Mouse (Mus musculus) T-helper 1 cell (primary cell): Measurements from ENCODE around the gene Sec24d.

ENCODE experiments used
- in situ Hi-C: fragments of 300-600 bp; cut with MboI, MseI; formaldehyde crosslinking; loops from one replicate; pipeline ENCODE4 v1.15.1; 2025; ENCODE audit warnings: high pct_unique_total_duplicates

Gene Sec24d

DNA sequence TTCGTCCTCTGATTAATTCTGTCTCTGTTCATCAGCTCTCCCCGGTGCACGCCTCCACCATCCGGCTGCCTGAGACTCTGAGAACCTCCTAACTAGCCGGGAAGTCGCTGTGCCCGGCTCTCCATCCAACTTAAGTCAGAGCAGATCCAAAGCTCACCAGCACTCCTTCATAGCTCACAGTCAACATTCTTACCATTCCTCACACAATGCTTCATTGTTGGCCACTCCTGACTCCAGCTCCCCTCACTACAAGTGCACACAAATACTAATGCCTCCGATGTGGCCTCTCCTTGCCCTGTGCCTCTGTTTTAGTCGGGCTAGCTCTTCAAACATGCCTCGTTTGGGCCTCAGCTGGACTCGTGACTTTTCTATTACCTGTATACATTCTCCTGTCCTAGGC, 29.4 kb downstream of the Sec24d start:
- in situ Hi-C loops, result no loop called here

DNA sequence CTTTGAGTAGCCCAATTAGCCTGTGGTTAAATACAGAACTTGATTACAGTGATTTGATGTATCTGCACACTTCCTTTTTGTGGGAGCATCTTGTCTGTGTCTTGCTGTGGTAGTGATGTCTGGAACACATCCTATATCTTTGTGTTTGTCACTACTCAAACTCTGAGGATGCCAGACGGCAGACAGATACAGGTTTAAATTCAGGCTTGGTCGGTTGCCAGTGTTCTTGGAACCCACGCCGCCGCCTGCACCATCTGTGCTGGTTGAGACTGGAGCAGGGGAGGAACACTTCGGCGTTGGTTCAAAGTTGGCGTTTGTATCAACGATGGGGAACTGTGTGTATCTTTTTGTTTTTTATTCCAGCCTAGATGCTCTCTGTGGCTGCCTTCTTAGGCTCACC, 31.0 kb downstream of the Sec24d start:
- in situ Hi-C loops, result no loop called here

DNA sequence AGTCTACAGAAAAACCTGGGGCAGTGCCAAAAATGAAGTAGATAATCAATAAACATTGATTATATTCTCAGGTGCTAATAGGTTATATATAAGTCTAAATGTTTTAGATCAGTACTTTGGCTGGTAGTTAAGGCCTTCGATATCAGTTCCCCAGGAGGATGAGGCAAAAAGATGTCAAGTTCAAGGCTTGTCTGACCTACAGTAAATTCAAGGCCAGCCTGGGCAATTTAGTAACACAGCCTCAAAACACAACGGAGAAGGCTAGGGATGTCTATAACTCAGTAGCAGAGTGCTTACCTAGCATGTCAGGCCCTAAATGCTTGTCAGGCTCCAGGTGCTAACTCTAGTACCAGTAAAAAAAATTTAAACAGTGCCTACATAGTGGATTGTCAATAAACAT, 34.3 kb downstream of the Sec24d start:
- in situ Hi-C loops, result loop anchor here (25.0 kb wide), 1 partner anchor 364 kb away; no protein-coding TSS in a partner anchor

DNA sequence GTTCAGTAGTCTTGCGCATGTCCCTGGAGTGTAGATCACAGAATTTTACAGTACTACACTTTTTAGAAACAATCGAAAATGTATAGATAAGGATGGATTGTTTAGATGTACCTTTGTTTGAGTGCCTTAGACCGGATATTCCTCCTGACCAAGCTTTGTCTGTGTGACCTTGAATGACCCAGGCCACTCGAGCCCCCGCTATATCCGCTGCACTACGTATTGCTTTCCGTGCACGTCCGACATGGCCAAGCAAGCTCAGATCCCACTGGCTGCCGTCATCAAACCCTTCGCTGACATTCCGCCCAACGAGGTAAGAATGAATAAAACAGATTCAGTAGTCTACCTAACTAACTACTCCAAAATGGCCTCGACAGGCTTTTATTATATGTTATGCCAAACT, 38.4 kb downstream of the Sec24d start:
- in situ Hi-C loops, result loop anchor here (25.0 kb wide), 1 partner anchor 368 kb away; no protein-coding TSS in a partner anchor

DNA sequence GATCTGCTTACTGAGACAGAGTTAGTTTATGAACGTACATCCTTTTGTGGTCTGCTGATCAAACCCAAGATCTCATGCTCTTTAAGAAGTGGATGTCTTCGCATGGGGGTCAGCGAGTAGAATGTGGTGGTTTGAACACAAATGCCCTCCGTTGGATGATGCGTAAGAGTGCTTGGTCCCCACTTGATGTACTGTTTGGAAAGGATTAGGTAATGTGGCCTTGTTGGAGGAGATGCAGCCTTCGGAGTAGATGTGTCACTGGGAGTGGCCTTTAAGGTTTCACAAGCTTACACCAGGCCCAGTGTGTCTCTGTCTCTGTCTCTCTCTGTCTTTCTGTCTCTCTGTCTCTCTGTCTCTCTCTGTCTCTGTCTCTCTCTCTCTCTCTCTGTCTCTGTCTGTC, 40.2 kb downstream of the Sec24d start:
- in situ Hi-C loops, result loop anchor here (25.0 kb wide), 1 partner anchor 370 kb away; no protein-coding TSS in a partner anchor

DNA sequence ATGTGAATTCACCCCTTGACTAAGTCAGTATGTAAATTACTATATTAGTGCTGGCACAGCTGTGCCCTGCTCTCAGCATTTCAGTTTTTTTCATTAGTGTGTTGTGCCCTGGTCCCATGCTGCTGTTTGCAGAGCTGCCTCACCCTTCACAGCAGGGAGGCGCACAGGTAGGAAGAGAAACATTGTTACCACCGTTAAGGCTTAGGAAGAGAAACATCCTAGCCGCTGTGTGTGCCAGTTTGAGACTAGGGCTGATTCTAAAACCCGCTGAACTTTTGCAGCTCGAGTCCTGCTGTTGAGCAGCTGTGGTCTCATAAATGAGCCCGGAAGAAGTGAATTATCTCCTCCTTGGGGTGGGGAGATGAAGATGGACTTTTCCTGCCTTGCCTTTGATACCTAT, 41.9 kb downstream of the Sec24d start:
- in situ Hi-C loops, result loop anchor here (25.0 kb wide), 1 partner anchor 372 kb away; no protein-coding TSS in a partner anchor

DNA sequence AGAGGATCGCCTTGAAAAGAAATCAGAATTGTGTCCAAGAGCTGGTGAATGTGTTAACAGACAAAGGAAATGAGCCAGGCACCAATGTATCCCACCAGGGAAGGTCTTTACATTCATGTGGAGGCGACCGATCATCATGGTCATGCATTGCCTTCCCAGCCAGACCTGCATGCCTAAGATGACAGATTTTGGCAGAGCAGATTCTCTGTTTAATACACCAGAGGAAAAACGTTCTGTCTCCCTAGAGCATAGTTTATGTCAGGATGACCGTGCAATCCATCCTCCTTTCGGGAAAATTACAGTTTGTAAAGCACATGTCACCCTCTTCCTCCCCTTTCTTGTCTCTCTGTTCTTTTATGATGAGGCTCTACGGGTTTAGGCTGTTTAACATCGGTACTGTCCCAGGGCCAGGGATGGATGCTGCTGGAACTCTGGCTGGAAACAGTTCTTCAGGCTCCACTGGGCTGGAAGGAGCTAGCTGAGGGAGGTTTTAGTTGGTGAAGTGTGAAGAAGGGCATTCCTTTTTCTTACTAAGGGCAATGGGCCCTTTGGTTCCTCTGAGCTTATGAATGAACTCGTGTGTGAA, 45.3 kb downstream of the Sec24d start:
- in situ Hi-C loops, result loop anchor here (25.0 kb wide), 1 partner anchor 375 kb away; no protein-coding TSS in a partner anchor

DNA sequence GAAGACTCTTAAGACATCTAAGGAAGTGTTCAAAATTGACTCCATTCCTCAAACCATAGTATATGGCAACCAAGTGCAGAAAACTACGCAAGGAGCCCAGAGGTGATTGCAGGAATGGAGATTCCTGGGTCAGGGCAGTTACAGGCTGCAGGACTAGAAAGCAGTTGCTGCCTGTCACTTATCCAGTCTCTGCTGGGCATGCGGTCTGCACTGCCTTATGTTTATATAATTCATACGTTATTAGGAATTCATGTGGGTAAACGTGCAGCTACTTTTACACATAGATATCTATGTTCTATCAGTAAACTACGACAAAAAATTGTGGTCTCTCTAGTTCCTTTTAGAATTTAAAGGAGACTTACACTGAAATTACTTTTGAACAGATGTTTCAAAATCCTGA, 46.2 kb downstream of the Sec24d start:
- in situ Hi-C loops, result loop anchor here (25.0 kb wide), 1 partner anchor 376 kb away; no protein-coding TSS in a partner anchor

DNA sequence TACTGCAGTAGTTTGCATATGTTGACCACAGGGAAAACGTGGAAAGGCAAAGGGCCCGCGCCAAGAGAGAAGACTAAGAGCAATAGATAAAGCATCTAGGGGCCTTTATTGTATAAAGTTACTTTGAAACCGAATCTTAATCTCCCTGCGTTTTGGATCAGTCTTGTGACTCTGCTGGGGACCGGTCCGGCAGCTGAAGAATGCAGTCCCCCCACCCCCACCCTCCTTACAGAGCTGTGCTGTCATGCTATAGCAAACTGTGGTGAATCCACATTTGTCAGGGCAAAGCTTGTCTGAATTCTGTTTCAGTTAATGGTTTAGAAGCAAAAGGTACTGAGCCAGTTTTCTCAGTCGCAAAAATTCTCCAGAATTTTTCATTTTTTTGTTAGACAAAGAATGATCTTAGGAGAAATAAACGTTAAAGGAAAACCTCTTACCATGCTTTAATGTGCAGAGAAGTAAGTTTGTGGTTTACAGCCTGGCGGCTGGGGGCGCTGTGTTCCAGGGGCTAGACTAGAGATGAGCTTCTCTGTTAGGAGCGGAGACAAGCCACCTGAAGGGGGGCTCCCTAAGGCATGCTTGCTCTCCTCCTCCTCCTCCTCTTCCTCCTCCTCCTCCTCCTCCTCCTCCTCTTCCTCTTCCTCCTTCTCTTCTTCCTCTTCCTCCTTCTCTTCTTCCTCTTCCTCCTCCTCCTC, 46.8 kb downstream of the Sec24d start:
- in situ Hi-C loops, result loop anchor here (25.0 kb wide), 1 partner anchor 377 kb away; no protein-coding TSS in a partner anchor

DNA sequence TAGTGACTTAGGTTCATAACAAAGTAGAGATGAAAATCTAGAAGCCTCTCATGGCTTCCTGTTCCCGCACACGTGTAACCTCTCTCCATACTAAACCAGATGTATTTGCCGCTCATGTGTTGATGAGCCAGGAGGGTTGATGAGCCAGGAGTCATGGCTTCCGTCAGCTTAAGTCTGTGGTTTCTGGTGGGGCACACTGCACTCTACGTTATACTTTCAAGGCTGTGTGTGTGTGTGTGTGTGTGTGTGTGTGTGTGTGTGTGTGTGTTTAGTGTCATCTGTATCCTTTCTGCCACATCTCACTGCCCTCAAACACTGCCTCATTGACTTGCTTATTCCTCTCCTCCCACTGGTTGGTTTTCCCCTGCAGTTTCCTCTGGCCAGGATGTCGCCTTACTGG, 48.8 kb downstream of the Sec24d start:
- in situ Hi-C loops, result loop anchor here (25.0 kb wide), 1 partner anchor 379 kb away; no protein-coding TSS in a partner anchor

DNA sequence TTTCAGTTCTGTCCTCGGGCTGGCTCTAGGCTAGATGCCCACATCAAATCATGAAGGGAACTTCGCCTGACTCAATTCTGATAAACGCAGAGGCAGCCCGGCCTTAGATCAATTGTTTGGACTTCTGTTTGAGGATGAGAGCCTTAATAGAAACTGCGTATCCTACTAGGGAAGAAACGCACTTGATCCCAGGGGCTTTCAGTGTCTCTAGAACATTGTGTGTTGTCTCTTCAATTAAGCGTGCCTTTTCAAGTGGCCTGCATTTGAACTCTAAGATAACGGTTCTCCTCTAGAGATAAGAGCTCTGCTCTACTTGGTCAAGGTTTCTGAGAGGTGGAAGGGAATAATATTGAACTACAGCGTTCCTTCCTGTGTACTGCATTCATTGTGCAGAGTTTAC, 49.8 kb downstream of the Sec24d start:
- in situ Hi-C loops, result loop anchor here (25.0 kb wide), 1 partner anchor 380 kb away; no protein-coding TSS in a partner anchor

DNA sequence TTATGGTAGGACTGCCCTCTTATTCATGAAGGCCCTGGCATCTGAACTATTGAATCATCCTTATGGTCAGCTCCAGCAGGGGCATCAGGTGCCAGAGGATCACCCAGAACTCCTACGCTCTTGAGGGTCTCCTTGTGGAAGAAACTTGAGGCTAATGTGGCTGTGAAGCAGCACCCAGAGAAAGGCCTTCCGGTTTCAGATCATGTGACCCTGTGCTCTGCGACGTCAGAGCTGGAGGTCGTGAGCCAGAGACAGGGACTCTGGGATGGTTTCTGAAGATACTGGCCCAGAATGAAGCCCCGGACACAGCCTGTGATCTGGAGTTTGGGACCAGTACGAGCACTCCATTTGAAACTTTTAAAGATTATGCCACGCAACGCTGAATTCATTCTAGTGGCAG, 53.1 kb downstream of the Sec24d start:
- in situ Hi-C loops, result loop anchor here (5.0 to 25.0 kb wide), 3 partner anchors 86 to 383 kb away; partner anchors contain the start of gene Synpo2

DNA sequence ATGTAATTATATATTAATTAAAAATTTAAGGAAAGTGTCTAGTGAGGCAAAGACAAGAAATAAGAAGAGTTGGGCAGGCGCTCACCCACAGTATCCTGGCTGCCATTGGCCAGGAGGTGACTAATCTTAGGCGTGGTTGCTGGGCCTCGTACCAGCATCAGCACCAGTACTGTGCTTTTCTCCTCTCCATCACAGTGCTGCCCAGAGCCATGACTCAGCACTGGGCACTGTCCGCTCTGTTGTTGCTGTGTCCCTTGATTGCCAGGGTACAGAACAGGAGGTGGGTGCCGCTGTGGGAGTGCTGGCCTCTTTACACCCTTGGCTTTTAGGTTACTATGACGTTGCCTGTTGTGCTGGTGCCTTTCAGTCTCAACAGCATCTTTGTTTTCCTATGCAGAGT, 54.4 kb downstream of the Sec24d start:
- in situ Hi-C loops, result loop anchor here (5.0 to 25.0 kb wide), 3 partner anchors 87 to 384 kb away; partner anchors contain the start of gene Synpo2

DNA sequence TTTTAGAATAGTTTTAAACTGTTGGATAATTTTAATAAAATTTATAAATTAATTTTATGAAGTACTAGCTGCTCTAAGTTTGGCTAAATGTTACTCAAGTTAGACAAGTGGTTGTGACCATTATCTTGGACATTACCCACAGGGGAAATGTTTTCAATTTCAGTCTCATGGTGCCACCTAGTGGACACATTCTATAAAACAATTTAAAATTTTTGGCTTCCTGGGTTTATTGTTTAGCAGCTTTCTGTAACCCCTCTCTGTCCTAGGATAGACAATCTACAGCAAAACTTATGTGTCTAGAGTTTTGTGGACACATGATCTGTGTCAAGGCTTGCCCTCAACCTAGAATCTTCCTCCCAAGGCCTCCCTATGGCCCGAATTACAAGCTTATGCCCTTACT, 54.9 kb downstream of the Sec24d start:
- in situ Hi-C loops, result loop anchor here (5.0 to 25.0 kb wide), 3 partner anchors 87 to 385 kb away; partner anchors contain the start of gene Synpo2

DNA sequence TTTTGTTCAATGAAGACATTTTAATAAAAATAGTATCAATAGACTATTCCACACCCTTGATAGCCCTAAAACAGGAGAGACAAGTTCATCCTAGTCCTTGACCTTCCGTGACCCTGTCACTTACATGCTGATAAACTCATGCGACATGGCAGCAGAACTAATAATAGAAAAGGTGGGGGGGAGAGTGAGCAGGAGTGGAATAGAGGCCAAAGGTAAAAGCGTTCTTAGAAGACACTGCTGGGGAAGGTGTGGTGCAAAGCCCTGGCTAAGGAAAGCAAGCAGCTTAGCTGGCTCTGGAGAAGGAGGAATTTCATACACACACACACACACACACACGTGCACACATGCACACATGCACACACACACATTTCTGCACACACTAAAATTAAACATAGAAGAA, 57.1 kb downstream of the Sec24d start:
- in situ Hi-C loops, result loop anchor here (5.0 to 25.0 kb wide), 3 partner anchors 90 to 387 kb away; partner anchors contain the start of gene Synpo2

DNA sequence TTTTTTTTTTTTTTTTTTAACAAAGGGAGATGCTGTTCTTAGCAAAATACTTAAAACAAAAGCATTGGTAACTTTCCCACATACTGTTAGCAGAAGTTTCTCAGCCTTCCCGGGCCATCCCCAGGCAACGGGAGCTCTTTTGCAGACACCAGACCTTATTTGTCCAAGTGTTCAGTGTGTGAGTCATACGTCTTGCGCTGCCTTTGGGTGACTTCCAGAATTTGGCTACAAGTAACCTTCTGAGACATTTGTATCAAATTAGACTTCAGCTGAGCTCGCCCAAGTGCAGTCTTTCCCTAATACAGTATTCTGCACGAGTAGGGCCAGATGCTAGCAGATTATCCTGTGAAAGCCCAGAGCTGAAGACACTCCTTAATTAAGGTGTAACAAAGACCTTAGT, 62.0 kb downstream of the Sec24d start:
- in situ Hi-C loops, result loop anchor here (10.0 kb wide), 1 partner anchor 94 kb away; the partner anchor contains the start of gene Synpo2

DNA sequence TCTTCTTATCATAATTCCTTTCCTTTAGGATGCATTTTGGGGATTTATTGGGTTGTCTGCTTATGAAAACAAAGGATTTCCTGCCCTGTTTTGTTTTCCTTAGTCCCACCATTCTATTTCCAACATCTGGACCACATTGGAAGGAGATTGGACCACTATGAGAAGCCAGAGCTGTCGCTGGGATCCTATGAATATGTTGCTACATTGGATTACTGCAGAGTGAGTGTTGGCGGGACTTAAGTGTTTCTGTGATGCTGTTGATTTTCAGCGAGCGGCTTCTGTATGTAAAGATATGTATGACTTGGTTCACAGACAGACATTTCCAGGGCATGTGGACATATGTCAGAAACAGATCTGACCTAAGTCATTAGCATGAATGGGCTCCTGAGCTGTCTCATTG, 63.0 kb downstream of the Sec24d start:
- in situ Hi-C loops, result no loop called here

DNA sequence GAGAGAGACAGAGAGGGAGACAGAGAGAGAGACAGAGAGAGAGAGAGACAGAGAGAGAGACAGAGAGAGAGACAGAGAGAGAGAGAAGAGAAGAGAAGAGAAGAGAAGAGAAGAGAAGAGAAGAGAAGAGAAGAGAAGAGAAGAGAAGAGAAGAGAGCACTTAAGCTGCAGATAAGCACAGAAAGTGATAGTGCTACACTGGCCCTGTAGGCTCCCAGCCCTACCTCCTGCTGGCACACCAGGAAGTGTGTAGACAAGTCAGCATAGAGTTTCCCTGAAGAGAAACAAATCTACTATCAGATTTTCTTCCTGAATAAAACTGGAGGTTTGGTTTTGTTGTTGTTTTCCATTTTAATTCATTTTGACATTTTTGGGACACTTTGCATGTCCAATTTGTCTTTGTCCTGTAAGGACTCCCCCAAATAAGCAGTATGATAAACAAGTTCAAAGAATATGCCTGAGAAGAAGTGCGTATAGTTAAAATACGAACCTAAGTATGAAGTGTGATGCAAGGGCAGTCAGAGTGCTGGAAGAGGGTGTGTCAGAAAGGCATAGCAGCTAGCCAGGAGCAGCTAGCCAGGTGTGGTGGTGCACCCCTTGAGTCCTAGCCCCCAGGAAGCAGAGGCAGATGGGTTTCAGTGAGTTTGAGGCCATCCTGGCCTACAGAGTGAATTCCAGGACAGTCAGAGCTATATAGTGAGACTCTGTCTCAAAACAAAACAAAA, 65.2 kb downstream of the Sec24d start:
- in situ Hi-C loops, result no loop called here

DNA sequence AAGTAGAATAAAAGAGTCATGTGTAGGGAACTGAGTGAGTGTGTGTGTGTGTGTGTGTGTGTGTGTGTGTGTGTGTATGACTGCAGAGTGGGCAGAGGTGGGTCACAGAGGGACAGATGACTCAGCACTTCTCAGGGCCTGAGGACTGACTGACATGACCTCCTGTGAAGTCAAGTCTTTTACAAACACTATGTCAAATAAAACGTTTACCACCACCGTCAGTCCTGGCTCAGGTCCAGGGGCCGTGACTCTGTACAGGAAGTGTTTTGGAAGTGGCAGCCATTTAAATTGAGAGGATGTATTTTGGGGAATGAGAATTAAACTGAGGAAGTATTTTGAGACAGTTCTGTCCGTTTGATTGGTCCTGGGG, 65.8 kb downstream of the Sec24d start:
- in situ Hi-C loops, result no loop called here

DNA sequence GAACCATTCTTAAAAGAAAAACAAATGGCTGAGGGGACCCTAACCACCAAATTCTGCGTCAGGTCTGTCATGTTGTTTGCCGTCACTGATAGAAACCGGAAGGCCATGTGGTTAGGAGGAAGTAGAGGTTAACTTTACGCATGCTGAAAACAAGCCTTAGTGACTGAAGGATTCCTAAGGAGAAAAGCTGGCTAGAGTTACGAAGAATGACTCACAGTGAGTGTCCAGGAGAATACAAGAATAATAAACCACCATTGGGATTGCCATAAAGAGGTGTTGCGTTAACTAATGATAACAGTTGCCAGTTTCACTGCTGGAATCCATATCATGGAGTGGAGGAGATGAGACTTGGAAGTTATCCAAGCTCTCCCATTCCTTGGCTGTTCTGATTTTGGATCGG, 67.7 kb downstream of the Sec24d start:
- in situ Hi-C loops, result no loop called here

DNA sequence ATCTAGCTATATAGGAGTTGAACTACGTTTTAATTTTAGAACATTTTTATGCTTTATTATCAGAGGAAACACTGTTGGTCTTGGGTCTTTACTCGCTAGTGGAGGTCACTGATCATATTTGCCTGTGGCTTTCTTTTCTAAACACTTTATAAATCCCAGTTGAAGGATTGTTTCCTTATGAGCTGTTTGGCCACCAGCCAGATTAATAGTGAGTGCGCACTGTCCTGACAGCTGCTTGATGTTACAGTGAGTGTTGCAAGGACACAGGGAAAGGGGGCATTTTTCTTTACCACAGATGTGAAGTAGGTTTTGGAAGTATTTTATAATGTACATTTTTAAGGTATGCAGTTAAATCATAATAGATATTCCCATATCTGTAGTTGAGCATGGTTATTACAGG, 68.2 kb downstream of the Sec24d start:
- in situ Hi-C loops, result no loop called here

DNA sequence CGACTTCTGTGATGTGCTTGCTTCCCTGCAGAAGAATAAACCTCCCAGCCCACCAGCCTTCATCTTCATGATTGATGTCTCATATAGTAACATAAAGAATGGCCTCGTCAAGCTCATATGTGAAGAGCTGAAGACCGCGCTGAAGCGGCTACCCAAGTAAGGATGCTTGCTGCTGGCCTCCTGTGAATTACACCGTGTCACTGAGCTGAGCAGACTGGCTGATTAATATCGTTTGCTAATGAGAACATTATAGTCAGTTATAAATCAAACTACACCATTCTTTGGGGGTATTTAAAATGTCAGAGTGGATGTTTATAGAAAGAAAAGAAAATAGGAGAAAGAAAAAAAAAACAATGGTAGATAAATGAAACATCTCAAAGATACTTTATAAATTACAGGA, 69.2 kb downstream of the Sec24d start:
- in situ Hi-C loops, result no loop called here
